Mouse (Mus musculus) yolk sac, embryonic 10.5 days (tissue): Measurements from ENCODE around the gene Zmym4.

ENCODE experiments used
- DNase-seq: peaks from one replicate; pipeline ENCODE4 v3.0.0-alpha.2; 2017; ENCODE audit warnings: low spot score

The Zmym4 gene

GRCm38 (mm10) chr4:126822891-126823882 lies 144.7 kb downstream of the Zmym4 start:
- DNase-seq, result no peak

- DNase-seq, result no peak
Observed at GRCm38 (mm10) chr4:126814854-126815253, 153.1 kb downstream of the Zmym4 start.

GRCm38 (mm10) chr4:126813212-126813611 lies 154.7 kb downstream of the Zmym4 start:
- no peak for DNase-seq
